Mouse (Mus musculus): ENCODE measurements at regions not wholly inside any gene's neighbourhood (a gene's known extent, or its start where the extent isn't known, plus 50 kb on each side); places are given as distances from the start of the nearest gene placed in this dataset.
A peak's percentile ranks its signal among the peaks of the same experiment; 100 is the strongest.

- no peak for DNase-seq
Observed at GRCm38 (mm10) chr11:114257061-114257460, 190.2 kb upstream of the Sdk2 start.

DNA sequence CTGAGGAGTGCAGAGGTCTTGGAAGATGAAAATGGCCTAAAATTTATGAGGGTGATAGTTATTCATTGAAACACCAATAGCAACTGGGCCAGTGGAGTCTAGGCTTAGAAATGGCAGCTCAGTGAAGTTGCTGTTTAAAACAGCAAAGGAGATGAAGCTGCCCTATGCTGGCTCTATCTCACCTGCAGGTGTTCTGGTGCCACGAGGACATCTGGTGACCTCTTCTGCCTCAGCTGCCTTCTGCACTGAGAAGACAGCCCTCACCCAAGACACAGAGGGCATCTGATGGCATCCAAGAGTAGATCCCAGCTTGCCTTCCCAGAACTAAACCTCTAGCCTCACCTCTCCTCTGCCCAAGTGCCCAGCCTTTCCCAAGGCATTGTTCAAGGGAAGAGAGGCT is 187.5 kb upstream of the Sdk2 start:
- DNase-seq, result no peak

- DNase-seq, result no peak
Observed at GRCm38 (mm10) chr11:114251614-114252013, 184.8 kb upstream of the Sdk2 start.

DNA sequence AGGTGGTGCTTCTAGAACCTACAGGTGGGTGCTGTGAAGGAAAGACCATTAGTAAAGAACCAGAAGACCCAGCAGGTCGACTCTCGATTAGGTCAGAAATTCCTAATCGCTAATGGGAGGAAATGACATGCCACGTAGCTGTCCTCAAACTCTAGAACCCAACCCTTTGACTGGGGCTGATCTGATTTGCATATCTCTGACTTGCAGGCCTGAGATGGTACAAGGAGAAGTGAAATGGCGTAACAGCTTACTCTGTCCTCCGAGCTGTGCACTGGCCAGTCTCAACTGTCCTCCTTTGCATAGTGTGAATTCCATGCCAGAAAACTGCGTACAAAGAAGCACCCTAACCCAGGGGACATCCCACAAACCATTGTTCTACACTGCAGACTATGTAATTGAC is 182.4 kb upstream of the Sdk2 start:
- no peak for DNase-seq

- DNase-seq, result no peak
Observed at GRCm38 (mm10) chr11:114248261-114248898, 181.5 kb upstream of the Sdk2 start.

- DNase-seq, result no peak
Observed at GRCm38 (mm10) chr11:114239311-114239803, 172.5 kb upstream of the Sdk2 start.

DNA sequence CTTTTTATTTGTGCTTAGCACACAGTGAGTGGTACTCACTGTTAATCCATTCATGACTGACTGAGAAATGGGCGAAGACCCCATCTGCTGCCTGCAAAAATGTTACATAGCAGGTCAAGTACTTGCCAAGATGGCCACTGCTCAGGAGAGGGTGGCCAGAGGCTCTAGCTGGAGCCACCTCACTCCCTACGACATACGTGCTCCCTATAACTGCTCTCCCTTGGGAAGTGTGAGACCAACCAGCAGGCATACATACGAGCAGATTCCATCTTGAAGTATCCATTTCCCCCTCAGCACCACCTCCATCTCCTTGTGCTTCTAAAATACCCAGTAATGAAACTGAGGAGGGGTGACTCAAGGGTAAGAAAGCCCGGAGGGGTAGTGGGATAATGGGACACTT is 172.0 kb upstream of the Sdk2 start:
- no peak for DNase-seq

DNA sequence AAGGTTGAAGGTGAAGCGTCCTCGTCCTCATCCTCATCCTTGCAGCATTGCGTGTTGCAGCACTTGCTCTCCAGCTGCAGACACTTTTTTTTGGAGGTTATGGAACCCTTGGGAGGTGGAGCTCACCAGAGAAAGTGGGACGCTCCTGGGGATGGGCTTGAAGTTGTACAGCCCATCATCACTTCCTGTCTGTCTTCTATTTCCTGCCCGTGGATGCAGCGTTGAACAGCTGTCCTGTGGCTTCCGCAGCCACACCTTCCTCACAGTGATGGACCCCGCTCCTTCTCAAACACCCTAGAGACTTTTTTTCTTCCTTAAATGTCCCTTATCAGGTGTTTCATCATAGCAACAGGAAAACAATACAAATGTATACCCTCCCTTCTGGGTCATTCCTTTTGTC is 171.5 kb upstream of the Sdk2 start:
- DNase-seq, result no peak

DNA sequence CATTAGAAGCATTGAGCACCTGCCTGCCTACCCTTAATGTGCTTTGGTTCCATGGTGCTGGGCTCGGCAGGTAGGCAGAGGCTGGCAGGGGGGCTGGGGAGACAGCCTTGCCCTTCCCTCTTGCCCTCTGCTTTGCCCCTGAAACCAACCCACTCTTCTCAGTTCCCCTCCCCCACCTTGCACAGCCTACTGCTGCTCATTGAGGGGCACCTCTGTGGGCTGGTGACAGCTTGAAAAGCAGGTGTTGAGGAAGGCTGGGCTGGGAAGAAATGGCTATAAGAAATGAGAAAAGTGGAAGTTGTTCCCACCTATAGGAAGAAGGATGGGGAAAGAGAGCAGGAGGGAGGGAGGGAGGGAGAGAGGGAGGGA is 167.7 kb upstream of the Sdk2 start:
- DNase-seq, result no peak

DNA sequence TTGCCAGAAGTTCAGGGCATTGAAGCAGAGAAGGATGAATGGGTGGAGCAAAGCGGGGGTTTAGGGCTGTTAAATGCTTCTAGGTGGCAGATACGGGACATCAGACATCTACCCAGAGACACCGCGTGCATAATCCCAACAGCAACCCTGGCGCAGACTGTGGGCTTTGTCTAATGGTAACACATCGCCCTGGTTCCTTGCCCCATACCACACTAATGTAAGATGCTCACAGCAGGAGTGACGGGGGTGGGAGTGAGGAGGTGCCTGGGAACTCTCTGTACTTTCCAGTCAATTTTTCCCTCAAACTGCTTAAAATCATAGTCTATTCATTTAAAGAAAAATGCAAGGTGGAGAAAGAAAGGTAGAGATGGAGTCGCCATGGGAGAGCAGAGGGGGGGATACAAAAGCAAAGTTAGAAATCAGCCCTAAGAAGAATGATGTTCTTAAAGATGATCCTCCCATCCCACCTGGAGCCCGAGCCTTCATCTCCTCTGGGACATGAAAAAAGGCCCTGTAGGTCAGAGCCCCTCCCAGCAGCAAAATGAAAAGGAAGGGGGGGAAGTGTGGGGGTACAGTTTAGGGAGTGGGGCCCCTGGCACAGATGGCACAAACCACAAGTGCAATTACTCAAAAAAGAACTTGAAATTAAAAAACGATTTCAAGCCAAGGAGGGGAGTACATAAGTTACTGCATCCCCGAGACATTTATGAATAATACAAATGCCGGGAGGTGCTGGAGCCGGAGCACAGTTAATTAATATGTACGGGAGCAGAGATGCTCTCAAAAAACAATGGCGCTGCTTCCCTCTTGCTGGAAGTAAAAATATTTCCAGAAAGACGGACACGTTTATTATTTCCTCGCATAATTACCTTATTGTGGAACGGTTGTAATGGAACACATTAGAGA is 167.0 kb upstream of the Sdk2 start:
- no peak for DNase-seq

DNA sequence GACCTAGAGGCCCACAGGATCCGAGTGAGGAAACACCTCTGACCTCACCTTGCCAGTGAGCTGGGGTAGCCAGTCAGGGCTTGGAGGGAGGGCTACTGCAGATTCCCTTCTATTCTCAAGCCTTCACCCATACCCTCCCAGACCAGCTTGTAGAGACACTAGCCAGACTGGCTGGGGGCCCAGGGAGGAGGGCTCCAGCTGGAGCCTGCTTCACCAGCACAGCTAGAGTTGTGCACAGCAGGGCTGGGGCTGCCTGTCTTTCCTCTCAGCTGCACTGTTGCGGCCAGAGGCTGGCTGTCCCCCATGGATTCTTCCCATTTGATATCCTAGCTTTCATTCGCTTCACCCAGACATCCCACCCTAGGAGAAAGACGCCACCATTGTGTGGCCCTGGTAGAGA is 165.0 kb upstream of the Sdk2 start:
- peak; percentile 44 for DNase-seq

DNA sequence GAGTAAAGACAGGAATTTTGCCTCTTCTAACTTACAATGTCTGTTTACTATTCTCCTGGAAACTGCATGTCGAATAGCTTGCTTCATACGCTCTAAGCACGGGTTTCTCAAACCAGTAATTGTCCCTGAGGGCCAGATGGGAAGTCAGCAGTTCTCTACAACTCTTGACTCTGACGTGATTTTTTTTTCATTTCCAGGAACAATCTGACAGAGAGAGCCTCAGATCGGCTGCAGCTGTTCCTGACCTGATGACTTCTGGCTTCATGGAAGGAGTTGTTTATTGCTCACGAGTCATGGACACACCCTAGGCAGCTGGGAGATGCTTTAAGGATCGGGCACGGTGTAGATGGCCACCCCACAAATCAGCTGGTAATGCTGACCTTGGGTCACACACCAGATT is 162.9 kb upstream of the Sdk2 start:
- DNase-seq, result peak; percentile 24

GRCm38 (mm10) chr11:114229196-114229595 is 162.3 kb upstream of the Sdk2 start:
- DNase-seq, result no peak

DNA sequence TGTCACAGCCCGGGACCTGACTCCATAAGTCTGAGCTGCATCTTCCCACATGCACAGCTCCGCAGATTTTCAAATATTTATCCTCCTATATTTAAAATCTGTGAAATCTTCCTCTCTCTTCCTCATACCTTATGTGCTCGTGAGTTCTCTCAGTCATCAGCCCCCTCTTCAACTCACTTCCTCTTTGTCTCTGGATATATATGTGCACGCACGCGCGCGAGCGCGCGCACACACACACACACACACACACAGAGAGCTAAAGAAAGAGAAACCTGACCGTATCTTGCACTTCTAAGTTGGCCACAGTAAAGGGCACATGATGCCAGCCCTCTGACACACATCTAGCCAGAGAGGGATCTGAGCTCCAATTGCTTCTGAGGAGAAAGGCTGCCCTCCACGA is 159.7 kb upstream of the Sdk2 start:
- DNase-seq, result no peak

- DNase-seq, result no peak
Observed at GRCm38 (mm10) chr11:114224706-114225105, 157.9 kb upstream of the Sdk2 start.

- no peak for DNase-seq
Observed at GRCm38 (mm10) chr11:114223061-114223460, 156.2 kb upstream of the Sdk2 start.

DNA sequence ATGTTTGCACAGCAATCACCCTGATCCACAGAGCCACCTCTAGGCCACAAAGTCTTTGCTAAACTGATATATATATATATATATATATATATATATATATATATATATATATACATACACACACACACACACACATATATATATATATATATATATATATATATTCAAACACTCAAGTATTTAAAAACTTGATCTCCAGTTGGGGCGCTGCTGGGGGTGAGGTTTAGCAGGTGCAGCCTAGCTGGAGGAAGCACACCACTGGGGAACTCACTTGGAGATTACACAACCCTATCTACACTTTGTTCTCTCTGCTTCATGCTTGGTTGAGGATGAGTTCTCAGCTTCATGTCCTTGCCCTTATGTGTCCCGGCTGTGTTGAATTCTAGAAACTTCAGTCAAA is 153.6 kb upstream of the Sdk2 start:
- DNase-seq, result no peak

GRCm38 (mm10) chr11:114218732-114219506 is 152.1 kb upstream of the Sdk2 start:
- no peak for DNase-seq

- no peak for DNase-seq
Observed at GRCm38 (mm10) chr11:114217245-114217757, 150.5 kb upstream of the Sdk2 start.

- DNase-seq, result no peak
Observed at GRCm38 (mm10) chr11:114216493-114216892, 149.6 kb upstream of the Sdk2 start.

DNA sequence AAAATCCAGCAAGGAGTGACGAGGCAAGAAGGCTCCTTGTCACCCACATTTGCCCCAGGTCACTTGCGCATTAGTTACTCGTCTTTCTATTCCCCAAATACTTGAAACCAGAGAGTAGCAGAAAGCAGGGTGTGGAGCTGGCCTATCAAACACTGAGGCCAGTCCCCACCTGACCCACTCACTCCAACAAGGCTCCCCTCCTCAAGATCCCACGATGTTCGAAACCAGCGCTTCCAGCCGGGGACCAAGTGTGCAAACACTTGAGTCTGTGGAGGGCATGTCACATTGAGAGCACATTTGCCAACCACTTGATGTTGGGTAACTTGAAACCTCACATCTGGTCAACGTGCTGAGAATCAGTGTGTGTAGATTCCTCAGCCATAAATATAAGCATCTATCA is 148.4 kb upstream of the Sdk2 start:
- no peak for DNase-seq

- no peak for DNase-seq
Observed at GRCm38 (mm10) chr11:114212136-114212535, 145.3 kb upstream of the Sdk2 start.

DNA sequence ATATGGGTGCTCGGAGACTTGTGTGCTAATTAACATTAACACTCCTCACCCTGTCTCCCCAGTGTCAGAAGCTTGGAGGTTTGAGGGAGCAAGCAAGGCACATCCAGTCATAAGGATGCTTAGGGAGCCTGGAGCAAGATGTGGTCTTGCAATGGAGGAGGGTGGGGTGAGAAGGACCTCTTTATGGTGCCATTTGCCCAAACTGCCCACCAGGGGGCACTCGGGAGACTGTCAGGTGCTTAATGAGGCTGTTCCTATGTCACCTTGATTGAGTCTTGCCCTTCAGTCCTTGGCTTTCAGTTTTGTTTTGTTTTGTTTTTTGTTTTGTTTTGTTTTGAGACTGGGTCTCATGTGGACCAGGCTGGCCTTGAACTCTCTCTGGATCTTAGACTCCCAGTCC is 138.3 kb upstream of the Sdk2 start:
- DNase-seq, result peak; percentile 61

Measured in lung, postnatal 14 days (tissue).